Mouse (Mus musculus) bone marrow macrophage, adult 2 months (primary cell): ENCODE measurements around the gene Stk38.

Experiments
- CTCF ChIP-seq: IDR thresholded peaks from 2 replicates; pipeline ENCODE4 v1.5.1; 2012; ENCODE audit warnings: low read depth, mild to moderate bottlenecking, low read length, moderate library complexity
- POLR2A ChIP-seq: IDR thresholded peaks from 2 replicates; pipeline ENCODE4 v1.6.1; 2012; ENCODE audit warnings: mild to moderate bottlenecking, low read depth, low read length, borderline replicate concordance

DNA sequence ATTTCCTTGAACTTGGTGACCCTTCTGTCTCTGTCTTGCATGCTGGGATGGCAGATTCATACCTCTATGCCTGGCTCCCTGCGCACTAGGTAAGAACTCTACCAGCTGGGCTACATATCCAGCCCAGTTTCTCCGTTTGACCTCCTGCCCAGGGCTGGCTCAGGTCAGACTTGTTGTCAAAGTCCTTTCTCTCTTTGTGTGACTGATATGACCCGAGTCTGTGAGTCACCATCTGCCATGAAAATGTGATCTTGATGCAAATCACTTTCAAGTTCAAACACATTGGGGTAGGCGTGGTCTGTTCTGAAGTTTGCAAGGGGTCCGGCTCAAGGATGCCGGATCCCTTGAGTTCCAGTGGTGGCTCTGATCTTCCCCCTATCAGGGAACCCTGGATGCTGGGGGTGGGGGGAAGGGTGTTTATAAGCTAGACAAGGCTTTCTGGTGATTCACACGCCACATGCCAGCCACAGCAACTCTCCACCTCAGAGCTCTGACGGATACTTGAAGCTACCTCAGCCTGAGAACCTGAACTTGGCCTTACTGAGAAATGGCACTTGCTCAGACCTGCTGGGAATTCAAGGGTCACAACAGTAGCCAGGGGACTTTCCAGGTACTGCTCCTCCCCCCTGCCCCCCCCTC lies 82.7 kb downstream of the Stk38 start:
- TF ChIP-seq CTCF (no peak), POLR2A (no peak)
